Mouse (Mus musculus) kidney, adult 2 months (tissue): ENCODE data around the gene Vmn1r39.

Experiments used
- CTCF ChIP-seq: fragments of 200-500 bp; conservative IDR thresholded peaks from 2 replicates; pipeline ENCODE4 v1.5.1; 2011; ENCODE audit warnings: low read depth, mild to moderate bottlenecking, control low read depth, low read length, moderate library complexity, mixed read lengths; ENCODE audit not compliant: insufficient read depth, insufficient read length
- POLR2A ChIP-seq: fragments of 200-500 bp; IDR thresholded peaks from one replicate; pipeline ENCODE4 v1.6.1; 2011; ENCODE audit warnings: low read depth, low read length, control low read depth

DNA sequence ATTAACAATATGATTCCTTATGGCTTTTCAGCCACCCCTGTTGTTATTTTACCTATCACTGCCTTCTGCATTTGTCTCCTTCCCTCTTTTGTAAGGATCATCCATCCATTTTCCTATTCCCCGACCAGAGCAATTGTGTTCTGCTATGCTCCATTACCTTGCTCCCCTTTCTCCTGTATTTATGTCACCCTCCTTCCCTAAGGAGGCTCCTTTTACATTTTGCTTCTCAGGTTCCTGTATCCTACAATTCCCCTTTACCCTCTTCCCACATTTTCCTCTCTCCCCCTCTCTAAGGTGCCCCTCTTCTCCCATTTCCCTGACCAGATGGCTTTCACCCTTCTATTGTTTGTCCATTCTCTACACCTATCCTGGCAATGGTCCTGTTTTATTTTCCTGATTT is 4.1 kb downstream of the Vmn1r39 start:
- TF ChIP-seq CTCF (no peak), POLR2A (no peak)
